Comparison of ENCODE assay signal across 11 mouse cellular contexts in genomic region chr11:99366791-99367190, GRCm38 (mm10). TPM values are rescaled to one million over a fixed set of nuclear protein-coding genes. Genes with fewer than 3 reads are reported as not detected.
DNase-seq lines count a peak whose midpoint lies in the region; ATAC-seq and TF ChIP-seq lines count a peak whose summit lies in the region.
"Had no signal": no experiment of that assay in that cellular context is flagged by ENCODE, and none has a peak within 500 bp of the region (broad histone marks: within the 10 kb centered on the region; RNA-seq: fewer than 3 reads in every experiment).

No protein-coding gene starts in this region.

- ATAC-seq in kidney, embryonic 14.5 days (ENCODE audit: low FRiP score, low TSS enrichment), result no peak
- no peak for ATAC-seq in hindbrain, embryonic 14.5 days (ENCODE audit: low FRiP score)

- peak; percentile 7 to 9 for DNase-seq in cerebellum, adult 18-20 months
- no peak for DNase-seq in cerebellum, adult 8-10 months
- peak; percentile 40 for DNase-seq in kidney, adult 9 months
- DNase-seq in ES-E14 (ENCODE audit: low read depth, low spot score), result peak; percentile 34
- peak; percentile 3 for DNase-seq in lung, postnatal 36 days
- no peak for DNase-seq in hindbrain, embryonic 10.5 days (ENCODE audit: low spot score)
- DNase-seq in hindbrain, embryonic 14.5 days (ENCODE audit: low spot score), result no peak
- DNase-seq: right cerebral cortex, postnatal 4 days had no signal

- no peaks in the 10 kb centered on the region for H3K4me1 ChIP-seq in kidney, embryonic 14.5 days (ENCODE audit: control insufficient read depth, insufficient read depth, low read length)
- H3K4me1 ChIP-seq in ES-E14 (ENCODE audit: control insufficient read depth in 2 of 2, insufficient read depth in 2 of 2, low read length in 2 of 2, poor library complexity in 1 of 2), result 0 out of 4 replicates have a peak, but pooled peaks cover 0 to 2% of the 10 kb centered on the region in 2 experiments
- H3K4me1 ChIP-seq in hindbrain, embryonic 10.5 days (replicated peaks), result no peaks in the 10 kb centered on the region
- no peaks in the 10 kb centered on the region for H3K4me1 ChIP-seq in hindbrain, embryonic 14.5 days (replicated peaks; ENCODE audit: control insufficient read depth, insufficient read depth, low read length)

- no peak overlapping the region for H3K4me3 ChIP-seq in kidney, embryonic 14.5 days (ENCODE audit: low read length)
- H3K4me3 ChIP-seq in ES-E14 (ENCODE audit: insufficient read depth in 1 of 2, low read depth in 1 of 2, low read length in 2 of 2, poor library complexity in 1 of 2, severe bottlenecking in 1 of 2), result peak overlapping the region in 1 of 2 experiments; percentile 21; a peak in 1 of 4 replicates
- no peak overlapping the region for H3K4me3 ChIP-seq in hindbrain, embryonic 10.5 days
- no peak overlapping the region for H3K4me3 ChIP-seq in hindbrain, embryonic 14.5 days (replicated peaks; ENCODE audit: low read length)

- in situ Hi-C loops in ES-E14 (cut with MboI; ENCODE audit: low sequenced_read_pairs in 2 of 2, unreplicated experiment in 2 of 2), result no loop called here

- no peaks in the 10 kb centered on the region for H3K36me3 ChIP-seq in kidney, embryonic 14.5 days (ENCODE audit: control insufficient read depth, insufficient read depth, low read length)
- no peaks in the 10 kb centered on the region for H3K36me3 ChIP-seq in ES-E14 (ENCODE audit: control insufficient read depth, insufficient read depth, low read length, poor library complexity, severe bottlenecking)
- H3K36me3 ChIP-seq in hindbrain, embryonic 10.5 days, result no peaks in the 10 kb centered on the region
- H3K36me3 ChIP-seq in hindbrain, embryonic 14.5 days (replicated peaks; ENCODE audit: control insufficient read depth, insufficient read depth), result no peaks in the 10 kb centered on the region

- H3K27me3 ChIP-seq in kidney, embryonic 14.5 days (ENCODE audit: control insufficient read depth, insufficient read depth, low read length), result peaks cover 3% of the 10 kb centered on the region; the same call in 1 of the 2 replicates
- no peaks in the 10 kb centered on the region for H3K27me3 ChIP-seq in hindbrain, embryonic 10.5 days (ENCODE audit: insufficient read depth, poor library complexity, severe bottlenecking)
- H3K27me3 ChIP-seq in hindbrain, embryonic 14.5 days (ENCODE audit: control insufficient read depth, insufficient read depth, low read length), result no peaks in the 10 kb centered on the region

- no peaks in the 10 kb centered on the region for H3K9me3 ChIP-seq in kidney, embryonic 14.5 days (ENCODE audit: control insufficient read depth, low read length)
- no peaks in the 10 kb centered on the region for H3K9me3 ChIP-seq in ES-E14 (ENCODE audit: control insufficient read depth, insufficient read depth, low read depth, low read length)
- no peaks in the 10 kb centered on the region for H3K9me3 ChIP-seq in hindbrain, embryonic 10.5 days
- H3K9me3 ChIP-seq in hindbrain, embryonic 14.5 days (ENCODE audit: control insufficient read depth, low read length), result no peaks in the 10 kb centered on the region

- H3K27ac ChIP-seq in kidney, embryonic 14.5 days (ENCODE audit: low read depth, low read length), result no peak overlapping the region
- no peak overlapping the region for H3K27ac ChIP-seq in ES-E14 (ENCODE audit: insufficient read depth, low read depth, low read length, poor library complexity, severe bottlenecking)
- H3K27ac ChIP-seq in hindbrain, embryonic 10.5 days, result no peak overlapping the region
- no peak overlapping the region for H3K27ac ChIP-seq in hindbrain, embryonic 14.5 days

- H3K9ac ChIP-seq in kidney, embryonic 14.5 days (ENCODE audit: low read depth, low read length), result no peak overlapping the region
- H3K9ac ChIP-seq in ES-E14 (ENCODE audit: insufficient read depth, low read depth, low read length, poor library complexity, severe bottlenecking), result no peak overlapping the region
- no peak overlapping the region for H3K9ac ChIP-seq in hindbrain, embryonic 14.5 days

- no peak overlapping the region for H3K4me2 ChIP-seq in kidney, embryonic 14.5 days (replicated peaks; ENCODE audit: low read depth, low read length)
- H3K4me2 ChIP-seq in hindbrain, embryonic 14.5 days (replicated peaks), result no peak overlapping the region

- WGBS in kidney, embryonic 14.5 days, result 38% methylated on average over 10 of the region's 10 CpGs
- WGBS in hindbrain, embryonic 10.5 days, result 51% methylated on average over 10 of the region's 10 CpGs
- 46% methylated on average over 10 of the region's 10 CpGs for WGBS in hindbrain, embryonic 14.5 days

TF ChIP-seq in ES-E14, 5 proteins besides CTCF, POLR2A, EP300 and RAD21:
- TF ChIP-seq MAFK (IDR thresholded peaks at IDR 0.05; ENCODE audit: insufficient read depth, low read depth, low read length) (no peak), ZNF384 (IDR thresholded peaks at IDR 0.05; ENCODE audit: low read depth, low read length) (no peak), ZC3H11A (IDR thresholded peaks at IDR 0.05; ENCODE audit: borderline replicate concordance, low read depth, low read length) (no peak), HCFC1 (IDR thresholded peaks at IDR 0.05; ENCODE audit: borderline replicate concordance, insufficient read depth, low read length) (no peak), CHD2 (IDR thresholded peaks at IDR 0.05; ENCODE audit: low read depth, low read length) (no peak)

RNA-seq across cellular contexts. Expression of gene Krt28, which starts 7.9 kb away (rescaled TPM):
- polyA plus RNA-seq in kidney, embryonic 14.5 days (2014; fragmentation: Nextera tagmentation; extraction: Ambion mirVana), result 0.18 TPM in 1 of 2 replicates, not detected in the other
- 0.18 and 0.32 TPM in 2 replicates for total RNA-seq in ES-E14 (2012; rRNA removed)
- 0.25 and 0.26 TPM in 2 replicates for polyA plus RNA-seq in hindbrain, embryonic 10.5 days (2016; fragmentation: Nextera tagmentation; extraction: Ambion mirVana)
- 0.38 and 0.59 TPM in 2 replicates for polyA plus RNA-seq in hindbrain, embryonic 14.5 days (2014; fragmentation: Nextera tagmentation; extraction: Ambion mirVana)
- total RNA-seq: heart, postnatal 14 days; left cerebral cortex, postnatal 36 days had no signal

RNA-seq across cellular contexts. Expression of gene Krt27, which starts 15.9 kb away (rescaled TPM):
- not detected in 2 replicates for polyA plus RNA-seq in kidney, embryonic 14.5 days (2014; fragmentation: Nextera tagmentation; extraction: Ambion mirVana)
- total RNA-seq in ES-E14 (2012; rRNA removed), result 0.13 TPM in 1 of 2 replicates, not detected in the other
- polyA plus RNA-seq in hindbrain, embryonic 10.5 days (2016; fragmentation: Nextera tagmentation; extraction: Ambion mirVana), result not detected in 2 replicates
- 0.13 TPM in 1 of 2 replicates, not detected in the other for polyA plus RNA-seq in hindbrain, embryonic 14.5 days (2014; fragmentation: Nextera tagmentation; extraction: Ambion mirVana)
- total RNA-seq: heart, postnatal 14 days; left cerebral cortex, postnatal 36 days had no signal

RNA-seq across cellular contexts. Expression of gene Krt10, which starts 22.4 kb away (rescaled TPM):
- 31.3 and 37.5 TPM in 2 replicates for polyA plus RNA-seq in kidney, embryonic 14.5 days (2014; fragmentation: Nextera tagmentation; extraction: Ambion mirVana)
- total RNA-seq in ES-E14 (2012; rRNA removed), result 0.53 and 2.8 TPM in 2 replicates
- polyA plus RNA-seq in hindbrain, embryonic 10.5 days (2016; fragmentation: Nextera tagmentation; extraction: Ambion mirVana), result 22.4 and 27.4 TPM in 2 replicates
- 31.7 and 39.9 TPM in 2 replicates for polyA plus RNA-seq in hindbrain, embryonic 14.5 days (2014; fragmentation: Nextera tagmentation; extraction: Ambion mirVana)

RNA-seq across cellular contexts. Expression of gene Krt26, which starts 29.0 kb away (rescaled TPM):
- polyA plus RNA-seq in kidney, embryonic 14.5 days (2014; fragmentation: Nextera tagmentation; extraction: Ambion mirVana), result not detected in 2 replicates
- not detected in 2 replicates for total RNA-seq in ES-E14 (2012; rRNA removed)
- 0.12 and 0.43 TPM in 2 replicates for polyA plus RNA-seq in hindbrain, embryonic 10.5 days (2016; fragmentation: Nextera tagmentation; extraction: Ambion mirVana)
- 0.26 TPM in 1 of 2 replicates, not detected in the other for polyA plus RNA-seq in hindbrain, embryonic 14.5 days (2014; fragmentation: Nextera tagmentation; extraction: Ambion mirVana)
- total RNA-seq: heart, postnatal 14 days; left cerebral cortex, postnatal 36 days had no signal

RNA-seq across cellular contexts. Expression of gene Krt25, which starts 44.0 kb away (rescaled TPM):
- not detected in 2 replicates for polyA plus RNA-seq in kidney, embryonic 14.5 days (2014; fragmentation: Nextera tagmentation; extraction: Ambion mirVana)
- not detected in 2 replicates for total RNA-seq in ES-E14 (2012; rRNA removed)
- 0.07 TPM in 1 of 2 replicates, not detected in the other for polyA plus RNA-seq in hindbrain, embryonic 10.5 days (2016; fragmentation: Nextera tagmentation; extraction: Ambion mirVana)
- 0.75 and 0.81 TPM in 2 replicates for polyA plus RNA-seq in hindbrain, embryonic 14.5 days (2014; fragmentation: Nextera tagmentation; extraction: Ambion mirVana)
- total RNA-seq: heart, postnatal 14 days; left cerebral cortex, postnatal 36 days had no signal

Comparison
In these comparisons a context has a peak if more than half of its experiments do, and no peak if none do; other contexts are left out.
1. DNase-seq: peak in cerebellum, adult 18-20 months (2 of 2), kidney, adult 9 months (single experiment), ES-E14 (single experiment) and lung, postnatal 36 days (single experiment); none in cerebellum, adult 8-10 months (single experiment), hindbrain, embryonic 10.5 days (single experiment) and hindbrain, embryonic 14.5 days (single experiment).